Mouse (Mus musculus) embryonic facial prominence, embryonic 10.5 days (tissue): ENCODE results near the gene Tcp10a. TPM values are rescaled to one million over a fixed set of nuclear protein-coding genes. Genes with fewer than 3 reads are reported as not detected.
"Not testable (repeated sequence)": the region's sequence is repeated elsewhere in the genome, so short reads cannot be mapped to it uniquely, and the experiment has no call there.

Experiments used
- DNase-seq: peaks from one replicate; pipeline ENCODE4 v3.0.0-alpha.2; 2017; ENCODE audit warnings: low spot score
- H3K27ac ChIP-seq: fragments of 300-500 bp; sonication (generic); replicated peaks from 2 replicates; pipeline ENCODE4 v1.5.1; 2016; ENCODE audit warnings: mild to moderate bottlenecking
- H3K27me3 ChIP-seq: fragments of 300-500 bp; sonication (generic); replicated peaks from 2 replicates; pipeline ENCODE4 v1.6.1; 2016; ENCODE audit warnings: low read depth, mild to moderate bottlenecking; ENCODE audit not compliant: poor library complexity, severe bottlenecking
- H3K36me3 ChIP-seq: fragments of 300-500 bp; sonication (generic); replicated peaks from 2 replicates; pipeline ENCODE4 v1.6.1; 2016; ENCODE audit warnings: mild to moderate bottlenecking, moderate library complexity
- H3K4me1 ChIP-seq: fragments of 300-500 bp; sonication (generic); 2 replicates; pipeline ENCODE4 v1.6.1; 2016
- H3K4me3 ChIP-seq: fragments of 300-500 bp; sonication (generic); 2 replicates; pipeline ENCODE4 v1.5.1; 2016; ENCODE audit warnings: mild to moderate bottlenecking, moderate library complexity
- H3K9me3 ChIP-seq: fragments of 300-500 bp; sonication (generic); 2 replicates; pipeline ENCODE4 v1.6.1; 2016; ENCODE audit warnings: mild to moderate bottlenecking
- WGBS: fragments of 180-500 bp; shearing (Covaris S2); methylation state at CpG from one replicate; pipeline ENCODE4 v1.1.7; 2016; 5-methylcytosine and 5-hydroxymethylcytosine counted together
- polyA plus RNA-seq: library from polyadenylated mRNA; unstranded; fragments of >200 nt; fragmentation: Nextera tagmentation; extraction: Ambion mirVana; gene quantifications from 2 replicates; pipeline ENCODE4 v1.2.1, GENCODE M21; 2016

Tcp10a gene
- polyA plus RNA-seq, 1 experiment from 2014 or later: not detected

- not testable (repeated sequence) for H3K36me3 ChIP-seq, DNase-seq, H3K4me1 ChIP-seq, H3K9me3 ChIP-seq, H3K27me3 ChIP-seq, H3K27ac ChIP-seq, H3K4me3 ChIP-seq
- WGBS: 88% methylated on average over 4 of the region's 5 CpGs
Observed at GRCm38 (mm10) chr17:7332745-7333144, 8.3 kb downstream of the Tcp10a start.

GRCm38 (mm10) chr17:7337381-7337780, 12.9 kb downstream of the Tcp10a start:
- not testable (repeated sequence) for H3K4me1 ChIP-seq, H3K4me3 ChIP-seq, H3K27ac ChIP-seq, DNase-seq, H3K36me3 ChIP-seq, H3K9me3 ChIP-seq, H3K27me3 ChIP-seq
- WGBS: 72% methylated on average over 9 of the region's 9 CpGs

- not testable (repeated sequence) for H3K9me3 ChIP-seq, H3K27me3 ChIP-seq, H3K4me1 ChIP-seq, H3K27ac ChIP-seq, H3K36me3 ChIP-seq, H3K4me3 ChIP-seq, DNase-seq
- WGBS: 72% methylated on average over 2 of the region's 3 CpGs
Observed at GRCm38 (mm10) chr17:7348765-7349164, 24.3 kb downstream of the Tcp10a start.

GRCm38 (mm10) chr17:7352596-7352995, 28.1 kb downstream of the Tcp10a start, which contains the start of gene Ttll2:
Gene Ttll2 (minus strand): TSS chr17:7352696.
- not testable (repeated sequence) for DNase-seq, H3K9me3 ChIP-seq, H3K4me3 ChIP-seq, H3K4me1 ChIP-seq, H3K27ac ChIP-seq, H3K36me3 ChIP-seq, H3K27me3 ChIP-seq
- WGBS: 95% methylated on average over 1 of the region's 1 CpGs

GRCm38 (mm10) chr17:7359806-7360205, 35.4 kb downstream of the Tcp10a start:
- not testable (repeated sequence) for DNase-seq, H3K27ac ChIP-seq, H3K4me1 ChIP-seq, H3K9me3 ChIP-seq, H3K4me3 ChIP-seq, H3K27me3 ChIP-seq, H3K36me3 ChIP-seq
- 75% methylated on average over 4 of the region's 4 CpGs for WGBS

GRCm38 (mm10) chr17:7360749-7361465, 36.5 kb downstream of the Tcp10a start:
- not testable (repeated sequence) for H3K4me1 ChIP-seq, H3K27ac ChIP-seq, H3K9me3 ChIP-seq, H3K27me3 ChIP-seq, DNase-seq, H3K4me3 ChIP-seq, H3K36me3 ChIP-seq
- 87% methylated on average over 9 of the region's 9 CpGs for whole genome bisulfite sequencing

GRCm38 (mm10) chr17:7365615-7366014, 41.2 kb downstream of the Tcp10a start:
- not testable (repeated sequence) for H3K4me3 ChIP-seq, DNase-seq, H3K4me1 ChIP-seq, H3K36me3 ChIP-seq, H3K27me3 ChIP-seq, H3K9me3 ChIP-seq, H3K27ac ChIP-seq
- 67% methylated on average over 1 of the region's 3 CpGs for WGBS

- H3K27ac ChIP-seq, H3K4me3 ChIP-seq, DNase-seq, H3K27me3 ChIP-seq, H3K4me1 ChIP-seq, H3K36me3 ChIP-seq, H3K9me3 ChIP-seq: not testable (repeated sequence)
- 44% methylated on average over 1 of the region's 1 CpGs for WGBS
Observed at GRCm38 (mm10) chr17:7366265-7366664, 41.8 kb downstream of the Tcp10a start.

GRCm38 (mm10) chr17:7366676-7367374, 42.4 kb downstream of the Tcp10a start:
- 59% methylated on average over 5 of the region's 7 CpGs for WGBS
- not testable (repeated sequence) for H3K4me1 ChIP-seq, H3K27me3 ChIP-seq, H3K36me3 ChIP-seq, H3K9me3 ChIP-seq, H3K4me3 ChIP-seq, DNase-seq, H3K27ac ChIP-seq

- not testable (repeated sequence) for H3K4me3 ChIP-seq, H3K27me3 ChIP-seq, H3K27ac ChIP-seq, H3K36me3 ChIP-seq, H3K9me3 ChIP-seq, H3K4me1 ChIP-seq, DNase-seq
- WGBS: 81% methylated on average over 6 of the region's 6 CpGs
Observed at GRCm38 (mm10) chr17:7369401-7369800, 45.0 kb downstream of the Tcp10a start.

GRCm38 (mm10) chr17:7371879-7372278, 47.4 kb downstream of the Tcp10a start, which contains the start of gene Gm49630:
Gene Gm49630 (minus strand): TSS chr17:7371979.
- not testable (repeated sequence) for H3K36me3 ChIP-seq, H3K27me3 ChIP-seq, H3K27ac ChIP-seq, DNase-seq, H3K9me3 ChIP-seq, H3K4me1 ChIP-seq, H3K4me3 ChIP-seq
- WGBS: 91% methylated on average over 4 of the region's 5 CpGs

GRCm38 (mm10) chr17:7376951-7377700, 52.7 kb downstream of the Tcp10a start:
- not testable (repeated sequence) for H3K4me1 ChIP-seq, H3K27ac ChIP-seq, DNase-seq, H3K4me3 ChIP-seq, H3K27me3 ChIP-seq, H3K36me3 ChIP-seq, H3K9me3 ChIP-seq
- WGBS: 81% methylated on average over 1 of the region's 3 CpGs

GRCm38 (mm10) chr17:7377907-7378306, 53.5 kb downstream of the Tcp10a start:
- H3K4me3 ChIP-seq, H3K27me3 ChIP-seq, H3K9me3 ChIP-seq, DNase-seq, H3K27ac ChIP-seq, H3K4me1 ChIP-seq, H3K36me3 ChIP-seq: not testable (repeated sequence)
- 54% methylated on average over 3 of the region's 3 CpGs for WGBS
